Mouse (Mus musculus): ENCODE data around the gene Dnali1. TPM values are rescaled to one million over a fixed set of nuclear protein-coding genes. Genes with fewer than 3 reads are reported as not detected.

Gene Dnali1
- polyA plus RNA-seq, 1 experiment = 1.3 TPM

DNA sequence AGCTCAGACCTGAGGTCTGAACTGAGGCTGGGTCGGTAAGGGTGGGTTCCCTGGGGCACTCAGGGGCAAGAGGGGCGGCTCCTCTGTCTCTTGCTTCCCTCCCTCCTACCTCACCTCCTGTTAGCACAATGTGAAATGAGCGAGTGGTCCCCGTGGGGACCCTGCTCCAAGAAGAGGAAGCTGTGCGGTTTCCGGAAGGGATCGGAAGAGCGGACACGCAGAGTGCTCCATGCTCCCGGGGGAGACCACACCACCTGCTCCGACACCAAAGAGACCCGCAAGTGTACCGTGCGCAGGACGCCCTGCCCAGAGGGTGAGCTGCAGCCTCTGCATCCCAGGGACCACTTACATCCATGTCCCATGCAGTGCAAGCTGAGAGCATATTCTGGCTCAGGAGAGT lies 58.0 kb downstream of the Dnali1 start:
- Histone ChIP-seq H3K4me1 (ENCODE audit: control insufficient read depth, insufficient read depth, low read length) (no peaks in the 10 kb centered on the region), H3K4me3 (ENCODE audit: insufficient read depth, low read length) (no peak overlapping the region), H3K27ac (ENCODE audit: insufficient read depth, low read length) (no peak overlapping the region)
- TF ChIP-seq POLR2A (IDR thresholded peaks at IDR 0.05; ENCODE audit: extremely low read depth, insufficient read depth, low read length) = no peak
- no peak for TF ChIP-seq CTCF (IDR thresholded peaks at IDR 0.05; ENCODE audit: extremely low read depth, insufficient read depth, low read length)

Other genes with a start within 250 kb of the Dnali1 start
- 41.5 and 42.0 TPM in 2 replicates for gene Yrdc, start 215.0 kb downstream of the Dnali1 start, polyA plus RNA-seq (2012; rRNA removed)
- 95.8 and 103 TPM in 2 replicates for gene 1110065P20Rik, start 214.5 kb downstream of the Dnali1 start, polyA plus RNA-seq (2012; rRNA removed)
- gene Maneal, start 203.5 kb downstream of the Dnali1 start, polyA plus RNA-seq (2012; rRNA removed) = 52.7 and 53.7 TPM in 2 replicates
- gene Epha10, start 184.8 kb downstream of the Dnali1 start, polyA plus RNA-seq (2012; rRNA removed) = 56.6 and 58.0 TPM in 2 replicates
- 17.5 and 19.6 TPM in 2 replicates for gene 9930104L06Rik, start 128.7 kb downstream of the Dnali1 start, polyA plus RNA-seq (2012; rRNA removed)
- gene Cdca8, start 126.4 kb downstream of the Dnali1 start, polyA plus RNA-seq (2012; rRNA removed) = 1.8 and 2.4 TPM in 2 replicates
- 22.8 and 23.5 TPM in 2 replicates for gene Rspo1, start 79.3 kb downstream of the Dnali1 start, polyA plus RNA-seq (2012; rRNA removed)
- gene Gnl2, start 49.1 kb downstream of the Dnali1 start, polyA plus RNA-seq (2012; rRNA removed) = 115 and 125 TPM in 2 replicates
- 10.3 and 11.0 TPM in 2 replicates for gene Snip1, start 969 bp upstream of the Dnali1 start, polyA plus RNA-seq (2012; rRNA removed)
- gene Meaf6, start 19.4 kb upstream of the Dnali1 start, polyA plus RNA-seq (2012; rRNA removed) = 101 and 104 TPM in 2 replicates
- 1.4 and 1.5 TPM in 2 replicates for gene Zc3h12a, start 62.1 kb upstream of the Dnali1 start, polyA plus RNA-seq (2012; rRNA removed)

Measured in cortical plate, adult 2 months (tissue).